Mouse (Mus musculus) neural tube, embryonic 15.5 days (tissue): ENCODE data around the gene Ddx54. TPM values are rescaled to one million over a fixed set of nuclear protein-coding genes. Genes with fewer than 3 reads are reported as not detected.

ENCODE experiments used
- ATAC-seq: fragments of 200-750 bp; cut with Nextera tagmentation; 2 replicates; pipeline ENCODE4 v1.8.0; 2017; ENCODE audit warnings: mild to moderate bottlenecking, moderate TSS enrichment, moderate library complexity; ENCODE audit not compliant: low FRiP score
- H3K27ac ChIP-seq: fragments of 300-500 bp; sonication (generic); replicated peaks from 2 replicates; pipeline ENCODE4 v1.5.1; 2015; ENCODE audit warnings: mild to moderate bottlenecking, inconsistent platforms
- H3K27me3 ChIP-seq: fragments of 300-500 bp; sonication (generic); replicated peaks from 2 replicates; pipeline ENCODE4 v1.6.1; 2015; ENCODE audit warnings: inconsistent platforms
- H3K36me3 ChIP-seq: fragments of 300-500 bp; sonication (generic); 2 replicates; pipeline ENCODE4 v1.6.1; 2015; ENCODE audit warnings: inconsistent platforms
- H3K4me1 ChIP-seq: fragments of 300-500 bp; sonication (generic); 2 replicates; pipeline ENCODE4 v1.6.1; 2015; ENCODE audit warnings: inconsistent platforms
- H3K4me2 ChIP-seq: fragments of 300-500 bp; sonication (generic); 2 replicates; pipeline ENCODE4 v1.6.1; 2015; ENCODE audit warnings: inconsistent platforms, mild to moderate bottlenecking, moderate library complexity
- H3K4me3 ChIP-seq: fragments of 300-500 bp; sonication (generic); replicated peaks from 2 replicates; pipeline ENCODE4 v1.5.1; 2015; ENCODE audit warnings: mild to moderate bottlenecking, inconsistent platforms
- H3K9ac ChIP-seq: fragments of 300-500 bp; sonication (generic); replicated peaks from 2 replicates; pipeline ENCODE4 v1.6.1; 2015; ENCODE audit warnings: mild to moderate bottlenecking, inconsistent platforms
- H3K9me3 ChIP-seq: fragments of 300-500 bp; sonication (generic); replicated peaks from 2 replicates; pipeline ENCODE4 v1.6.1; 2016; ENCODE audit warnings: inconsistent platforms
- WGBS: fragments of 180-500 bp; shearing (Covaris S2); methylation state at CpG from one replicate; pipeline ENCODE4 v1.1.7; 2015; ENCODE audit warnings: mixed read lengths; 5-methylcytosine and 5-hydroxymethylcytosine counted together
- polyA plus RNA-seq: library from polyadenylated mRNA; unstranded; fragments of >200 nt; fragmentation: Nextera tagmentation; extraction: Ambion mirVana; gene quantifications from 2 replicates; pipeline ENCODE4 v1.2.1, GENCODE M21; 2015

Ddx54 gene
- polyA plus RNA-seq, 1 experiment from 2014 or later = 35.7 TPM

DNA sequence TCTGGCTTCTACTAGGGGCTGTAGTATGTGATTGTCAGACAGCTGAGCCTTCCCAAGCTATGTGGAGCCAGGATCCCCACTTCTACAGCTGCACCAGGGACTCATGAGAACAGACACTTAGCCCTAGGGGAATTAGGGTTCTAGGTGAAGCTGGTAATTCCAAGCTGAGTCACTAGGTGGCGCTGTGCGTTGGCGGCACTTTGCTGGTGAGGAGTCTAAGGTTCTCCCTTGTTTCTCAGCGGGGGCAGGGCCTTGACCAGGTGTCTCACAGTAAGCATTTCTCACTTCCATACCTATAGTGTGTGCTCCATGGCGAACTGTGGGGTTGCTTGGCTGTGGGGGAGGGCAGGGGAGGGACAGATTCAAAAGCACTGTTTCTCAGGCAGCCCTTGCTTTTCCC is 6.7 kb downstream of the Ddx54 start:
- H3K27me3 ChIP-seq = no peaks in the 10 kb centered on the region
- 18% methylated on average over 5 of the region's 5 CpGs for WGBS
- no peak overlapping the region for H3K4me2 ChIP-seq
- H3K9ac ChIP-seq = no peak overlapping the region
- peaks cover 74% of the 10 kb centered on the region for H3K36me3 ChIP-seq
- no peak for ATAC-seq
- H3K4me3 ChIP-seq = no peak overlapping the region
- H3K27ac ChIP-seq = no peak overlapping the region
- no peaks in the 10 kb centered on the region for H3K9me3 ChIP-seq
- peaks cover 17% of the 10 kb centered on the region for H3K4me1 ChIP-seq

GRCm38 (mm10) chr5:120620375-120621077 is 8.0 kb downstream of the Ddx54 start:
- H3K36me3 ChIP-seq = peaks cover 80% of the 10 kb centered on the region
- ATAC-seq = peak; percentile 37; the same call in 1 of the 2 replicates
- 72% methylated on average over 18 of the region's 18 CpGs for WGBS

DNA sequence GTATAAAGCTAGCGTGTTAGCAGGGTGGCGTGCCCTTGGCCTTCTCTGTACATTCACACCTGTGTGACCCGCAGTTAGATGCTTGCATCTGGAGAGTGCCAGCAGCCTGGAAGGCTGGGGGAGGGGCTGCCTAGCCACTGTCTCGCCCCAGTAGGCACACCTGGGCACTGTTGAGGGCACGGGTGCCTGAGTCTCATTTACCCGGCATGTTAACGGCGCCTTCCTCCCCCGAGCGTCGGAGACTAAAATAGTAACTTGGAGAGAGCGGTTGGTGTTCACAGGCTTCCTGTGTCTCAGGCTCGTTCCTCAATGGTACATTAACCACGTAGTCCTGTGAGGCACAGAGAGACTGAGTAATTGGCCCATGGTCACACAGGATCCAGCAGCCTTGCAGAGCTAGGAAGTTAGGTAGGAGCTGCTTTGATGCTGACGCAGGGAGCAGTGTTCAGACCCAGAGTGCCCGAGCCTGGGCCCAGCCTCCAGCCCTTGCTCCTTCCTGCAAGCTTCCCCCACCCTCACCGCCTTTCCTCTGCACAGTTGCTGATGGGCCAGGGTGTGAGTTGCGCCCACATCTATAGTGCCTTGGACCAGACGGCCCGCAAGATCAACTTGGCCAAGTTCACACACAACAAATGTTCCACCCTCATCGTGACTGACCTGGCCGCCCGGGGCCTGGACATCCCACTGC is 8.7 kb downstream of the Ddx54 start:
- WGBS = 90% methylated on average over 23 of the region's 23 CpGs
- peaks cover 9% of the 10 kb centered on the region for H3K4me1 ChIP-seq
- no peak overlapping the region for H3K4me2 ChIP-seq
- no peaks in the 10 kb centered on the region for H3K9me3 ChIP-seq
- no peak overlapping the region for H3K9ac ChIP-seq
- H3K27me3 ChIP-seq = no peaks in the 10 kb centered on the region
- no peak overlapping the region for H3K4me3 ChIP-seq
- ATAC-seq = no peak
- H3K36me3 ChIP-seq = peaks cover 80% of the 10 kb centered on the region
- no peak overlapping the region for H3K27ac ChIP-seq

More at GRCm38 (mm10) chr5:120620375-120621077, 8.0 kb downstream of the Ddx54 start:
- peaks cover 9% of the 10 kb centered on the region for H3K4me1 ChIP-seq
- no peak overlapping the region for H3K4me3 ChIP-seq
- H3K27ac ChIP-seq = no peak overlapping the region
- H3K9me3 ChIP-seq = no peaks in the 10 kb centered on the region
- no peak overlapping the region for H3K4me2 ChIP-seq
- no peak overlapping the region for H3K9ac ChIP-seq
- no peaks in the 10 kb centered on the region for H3K27me3 ChIP-seq

- H3K4me2 ChIP-seq = no peak overlapping the region
- WGBS = 86% methylated on average over 10 of the region's 10 CpGs
- no peaks in the 10 kb centered on the region for H3K9me3 ChIP-seq
- no peak for ATAC-seq
- H3K27me3 ChIP-seq = no peaks in the 10 kb centered on the region
- peaks cover 9% of the 10 kb centered on the region for H3K4me1 ChIP-seq
- no peak overlapping the region for H3K27ac ChIP-seq
- H3K36me3 ChIP-seq = peaks cover 78% of the 10 kb centered on the region
- H3K9ac ChIP-seq = no peak overlapping the region
- no peak overlapping the region for H3K4me3 ChIP-seq
Measured at GRCm38 (mm10) chr5:120621846-120622197, 9.3 kb downstream of the Ddx54 start.

GRCm38 (mm10) chr5:120622198-120622851 is 9.8 kb downstream of the Ddx54 start:
- H3K27ac ChIP-seq = no peak overlapping the region
- H3K9ac ChIP-seq = no peak overlapping the region
- H3K4me1 ChIP-seq = peaks cover 9% of the 10 kb centered on the region
- H3K4me2 ChIP-seq = no peak overlapping the region
- peaks cover 78% of the 10 kb centered on the region for H3K36me3 ChIP-seq
- H3K27me3 ChIP-seq = no peaks in the 10 kb centered on the region
- ATAC-seq = no peak
- WGBS = 65% methylated on average over 5 of the region's 5 CpGs
- no peaks in the 10 kb centered on the region for H3K9me3 ChIP-seq
- H3K4me3 ChIP-seq = no peak overlapping the region

GRCm38 (mm10) chr5:120624427-120624826 is 11.9 kb downstream of the Ddx54 start:
- Histone ChIP-seq H3K4me2 (no peak overlapping the region), H3K4me1 (peaks cover 9% of the 10 kb centered on the region), H3K27me3 (no peaks in the 10 kb centered on the region), H3K4me3 (no peak overlapping the region), H3K9me3 (no peaks in the 10 kb centered on the region), H3K36me3 (peaks cover 60% of the 10 kb centered on the region), H3K9ac (no peak overlapping the region), H3K27ac (no peak overlapping the region)
- WGBS = 91% methylated on average over 10 of the region's 10 CpGs
- ATAC-seq = no peak

- 33% methylated on average over 18 of the region's 19 CpGs for WGBS
- Histone ChIP-seq H3K4me2 (no peak overlapping the region), H3K9me3 (no peaks in the 10 kb centered on the region), H3K4me3 (no peak overlapping the region), H3K27me3 (peaks cover 13% of the 10 kb centered on the region), H3K27ac (no peak overlapping the region), H3K4me1 (peaks cover 16% of the 10 kb centered on the region), H3K36me3 (peaks cover 41% of the 10 kb centered on the region), H3K9ac (no peak overlapping the region)
- no peak for ATAC-seq
Measured at GRCm38 (mm10) chr5:120626399-120626798, 13.9 kb downstream of the Ddx54 start.

GRCm38 (mm10) chr5:120627515-120628300 is 15.2 kb downstream of the Ddx54 start:
- WGBS = 81% methylated on average over 15 of the region's 15 CpGs
- Histone ChIP-seq H3K9me3 (no peaks in the 10 kb centered on the region), H3K36me3 (peaks cover 36% of the 10 kb centered on the region), H3K9ac (no peak overlapping the region), H3K4me1 (peaks cover 10% of the 10 kb centered on the region), H3K4me2 (no peak overlapping the region), H3K27me3 (peaks cover 13% of the 10 kb centered on the region), H3K27ac (no peak overlapping the region), H3K4me3 (no peak overlapping the region)
- no peak for ATAC-seq

GRCm38 (mm10) chr5:120628624-120629023 is 16.1 kb downstream of the Ddx54 start:
- Histone ChIP-seq H3K9me3 (no peaks in the 10 kb centered on the region), H3K27ac (no peak overlapping the region), H3K36me3 (peaks cover 31% of the 10 kb centered on the region), H3K4me3 (no peak overlapping the region), H3K27me3 (peaks cover 13% of the 10 kb centered on the region), H3K9ac (no peak overlapping the region), H3K4me1 (peaks cover 9% of the 10 kb centered on the region), H3K4me2 (no peak overlapping the region)
- ATAC-seq = no peak
- WGBS = 59% methylated on average over 7 of the region's 7 CpGs

DNA sequence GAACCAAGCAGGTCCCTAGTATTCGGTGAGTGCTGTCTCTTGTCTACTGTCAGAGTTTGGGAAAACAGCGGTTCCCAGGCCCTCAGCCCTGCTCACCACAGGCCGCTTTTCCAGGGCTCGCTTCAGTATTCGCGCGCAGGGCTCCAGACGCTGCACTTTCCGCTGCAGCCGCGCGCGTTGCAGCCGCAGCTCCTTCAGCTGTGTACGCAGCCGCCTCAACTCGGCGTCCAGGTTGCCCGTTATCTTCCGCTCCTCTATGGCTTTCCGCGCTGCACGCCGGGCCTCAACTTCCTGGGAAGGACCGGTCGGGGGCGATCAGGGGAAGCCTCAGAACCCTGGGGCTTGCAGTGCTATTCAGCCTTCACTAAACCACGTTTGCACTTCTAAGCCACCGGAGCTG is 18.6 kb downstream of the Ddx54 start:
- H3K4me1 ChIP-seq = peaks cover 9% of the 10 kb centered on the region
- H3K27ac ChIP-seq = no peak overlapping the region
- no peak for ATAC-seq
- H3K4me2 ChIP-seq = peak overlapping the region; percentile 52
- peaks cover 13% of the 10 kb centered on the region for H3K36me3 ChIP-seq
- no peaks in the 10 kb centered on the region for H3K9me3 ChIP-seq
- H3K4me3 ChIP-seq = peak overlapping the region; percentile 24
- WGBS = 10% methylated on average over 29 of the region's 29 CpGs
- H3K9ac ChIP-seq = no peak overlapping the region
- peaks cover 13% of the 10 kb centered on the region for H3K27me3 ChIP-seq

DNA sequence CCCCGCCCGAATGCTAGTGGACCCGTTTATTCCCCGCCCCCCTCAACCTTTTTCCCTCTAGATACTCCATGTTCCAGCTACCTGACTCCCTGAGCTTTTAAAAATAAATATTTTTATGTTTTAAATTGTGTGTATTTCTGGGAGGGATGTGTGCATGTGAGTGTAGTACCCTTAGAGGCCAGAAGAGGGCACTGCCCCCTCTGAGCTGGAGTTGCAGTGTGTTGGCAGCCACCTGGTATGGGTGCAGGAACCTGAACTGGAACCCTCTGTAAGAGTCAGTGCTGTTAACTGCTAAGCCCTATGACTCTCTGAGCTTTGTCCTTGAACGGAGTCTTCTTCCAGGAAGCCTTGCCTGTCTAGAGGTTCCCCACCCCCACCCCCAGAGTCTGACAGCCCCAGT is 19.4 kb downstream of the Ddx54 start:
- H3K27me3 ChIP-seq = peaks cover 13% of the 10 kb centered on the region
- peaks cover 8% of the 10 kb centered on the region for H3K36me3 ChIP-seq
- no peak overlapping the region for H3K9ac ChIP-seq
- no peak for ATAC-seq
- 90% methylated on average over 5 of the region's 5 CpGs for WGBS
- peaks cover 9% of the 10 kb centered on the region for H3K4me1 ChIP-seq
- H3K27ac ChIP-seq = no peak overlapping the region
- H3K4me2 ChIP-seq = no peak overlapping the region
- no peaks in the 10 kb centered on the region for H3K9me3 ChIP-seq
- H3K4me3 ChIP-seq = no peak overlapping the region
